Mouse (Mus musculus): ENCODE measurements around the gene Hist1h3e. TPM values are rescaled to one million over a fixed set of nuclear protein-coding genes. Genes with fewer than 3 reads are reported as not detected.
"Not testable (repeated sequence)": the region's sequence is repeated elsewhere in the genome, so short reads cannot be mapped to it uniquely, and the experiment has no call there.

Gene Hist1h3e
- polyA plus RNA-seq (2016; fragmentation: Nextera tagmentation; extraction: Ambion mirVana) = 6.5 and 7.0 TPM in 2 replicates

GRCm38 (mm10) chr13:23561883-23562659 is at the start of gene Hist1h3e:
Gene Hist1h3e (minus strand): TSS chr13:23562369.
- Histone ChIP-seq H3K4me2 (replicated peaks) (peak within 1 kb of the TSS; percentile 78), H3K9ac (replicated peaks) (peak within 1 kb of the TSS; percentile 56), H3K4me3 (peak within 1 kb of the TSS; percentile 46), H3K27ac (replicated peaks) (peak within 1 kb of the TSS; percentile 98)
- ATAC-seq (ENCODE audit: low FRiP score, low read depth) = peak; percentile 98
- H3K36me3 ChIP-seq, H3K4me1 ChIP-seq, H3K9me3 ChIP-seq, H3K27me3 ChIP-seq: not testable (repeated sequence)
- under 1% methylated on average over 59 of the region's 67 CpGs for WGBS

- no peaks in the 10 kb centered on the region for H3K27me3 ChIP-seq
- WGBS = 83% methylated on average over 3 of the region's 3 CpGs
- no peak overlapping the region for H3K4me3 ChIP-seq
- ATAC-seq (ENCODE audit: low FRiP score, low read depth) = no peak
- H3K9ac ChIP-seq (replicated peaks) = no peak overlapping the region
- no peaks in the 10 kb centered on the region for H3K9me3 ChIP-seq
- no peaks in the 10 kb centered on the region for H3K36me3 ChIP-seq
- H3K27ac ChIP-seq (replicated peaks) = no peak overlapping the region
- H3K4me2 ChIP-seq (replicated peaks) = no peak overlapping the region
- H3K4me1 ChIP-seq = no peaks in the 10 kb centered on the region
Measured at GRCm38 (mm10) chr13:23611638-23612037, 49.5 kb upstream of the Hist1h3e start.

- Histone ChIP-seq H3K9ac (replicated peaks) (no peak overlapping the region), H3K27me3 (no peaks in the 10 kb centered on the region), H3K27ac (replicated peaks) (no peak overlapping the region), H3K36me3 (no peaks in the 10 kb centered on the region), H3K4me3 (no peak overlapping the region), H3K4me1 (no peaks in the 10 kb centered on the region), H3K9me3 (no peaks in the 10 kb centered on the region), H3K4me2 (replicated peaks) (no peak overlapping the region)
- ATAC-seq (ENCODE audit: low FRiP score, low read depth) = no peak
- 59% methylated on average over 2 of the region's 2 CpGs for WGBS
Measured at GRCm38 (mm10) chr13:23610393-23610792, 48.2 kb upstream of the Hist1h3e start.

DNA sequence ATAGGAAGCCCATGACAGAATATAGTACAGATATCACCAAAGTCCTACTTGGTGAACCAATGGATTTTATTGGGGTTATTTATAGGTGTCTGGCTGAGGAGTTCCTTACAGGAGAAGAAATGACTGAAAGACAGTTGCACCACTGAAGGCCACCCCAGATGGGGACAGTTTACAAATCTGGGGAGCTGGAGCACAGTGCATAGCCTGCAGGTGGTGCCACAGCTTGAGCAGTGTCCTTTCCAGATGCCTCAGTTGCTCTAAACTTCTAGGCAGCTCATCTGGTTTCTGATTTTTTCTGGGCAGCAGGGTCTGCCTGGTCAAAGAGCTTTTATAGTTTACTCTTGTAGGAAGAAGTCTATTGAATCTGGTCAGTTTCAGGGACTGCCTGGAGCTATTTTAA is 47.7 kb upstream of the Hist1h3e start:
- Histone ChIP-seq H3K27ac (replicated peaks) (no peak overlapping the region), H3K27me3 (no peaks in the 10 kb centered on the region), H3K9ac (replicated peaks) (no peak overlapping the region), H3K9me3 (no peaks in the 10 kb centered on the region), H3K4me3 (no peak overlapping the region), H3K4me2 (replicated peaks) (no peak overlapping the region), H3K4me1 (no peaks in the 10 kb centered on the region), H3K36me3 (no peaks in the 10 kb centered on the region)
- no peak for ATAC-seq (ENCODE audit: low FRiP score, low read depth)

DNA sequence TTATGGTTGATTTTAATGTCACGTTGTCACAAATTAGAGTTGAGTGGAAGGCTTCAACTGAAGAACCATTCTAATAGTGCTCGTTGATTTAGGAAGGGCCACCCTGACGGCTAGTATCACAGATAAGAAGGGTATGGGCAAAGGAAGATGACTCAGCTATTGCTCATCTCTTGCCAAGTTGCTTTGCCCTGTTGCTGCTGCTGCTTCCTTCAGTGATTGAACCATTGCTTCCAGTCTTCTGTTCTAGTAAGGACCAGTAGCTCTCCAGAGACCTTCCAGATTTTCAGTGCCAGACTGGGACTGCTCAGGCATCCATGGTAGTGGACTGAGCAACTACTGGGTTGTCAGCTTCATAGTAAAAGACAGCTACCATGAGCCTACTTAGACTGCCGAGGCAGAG is 47.0 kb upstream of the Hist1h3e start:
- no peaks in the 10 kb centered on the region for H3K4me1 ChIP-seq
- H3K9me3 ChIP-seq = no peaks in the 10 kb centered on the region
- H3K27ac ChIP-seq (replicated peaks) = no peak overlapping the region
- H3K36me3 ChIP-seq = no peaks in the 10 kb centered on the region
- H3K4me2 ChIP-seq (replicated peaks) = no peak overlapping the region
- no peak for ATAC-seq (ENCODE audit: low FRiP score, low read depth)
- WGBS = 89% methylated on average over 4 of the region's 4 CpGs
- H3K9ac ChIP-seq (replicated peaks) = no peak overlapping the region
- no peaks in the 10 kb centered on the region for H3K27me3 ChIP-seq
- H3K4me3 ChIP-seq = no peak overlapping the region

DNA sequence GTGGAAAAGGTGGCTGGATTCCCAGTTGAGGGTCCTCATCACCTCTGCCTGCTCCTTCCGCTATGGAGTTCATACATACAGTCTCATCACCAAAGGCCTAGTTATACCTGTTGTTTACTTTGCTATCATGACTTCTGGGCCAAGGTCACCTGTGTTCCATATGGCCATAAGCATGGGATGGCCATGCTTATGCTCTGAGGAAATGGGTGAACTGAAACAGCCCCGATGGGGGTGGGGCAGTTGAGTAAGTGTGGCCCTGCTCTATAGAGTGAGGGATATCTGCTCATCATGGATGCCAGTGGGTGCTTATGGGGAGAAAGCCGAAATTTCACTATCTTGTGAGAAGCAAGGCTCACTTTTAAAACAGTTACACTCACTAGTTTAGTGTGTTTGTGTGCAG is 42.9 kb upstream of the Hist1h3e start:
- H3K9me3 ChIP-seq = no peaks in the 10 kb centered on the region
- H3K4me2 ChIP-seq (replicated peaks) = no peak overlapping the region
- H3K4me3 ChIP-seq = no peak overlapping the region
- H3K27ac ChIP-seq (replicated peaks) = no peak overlapping the region
- H3K27me3 ChIP-seq = no peaks in the 10 kb centered on the region
- no peak overlapping the region for H3K9ac ChIP-seq (replicated peaks)
- H3K4me1 ChIP-seq = no peaks in the 10 kb centered on the region
- no peak for ATAC-seq (ENCODE audit: low FRiP score, low read depth)
- 91% methylated on average over 3 of the region's 3 CpGs for WGBS
- H3K36me3 ChIP-seq = no peaks in the 10 kb centered on the region

DNA sequence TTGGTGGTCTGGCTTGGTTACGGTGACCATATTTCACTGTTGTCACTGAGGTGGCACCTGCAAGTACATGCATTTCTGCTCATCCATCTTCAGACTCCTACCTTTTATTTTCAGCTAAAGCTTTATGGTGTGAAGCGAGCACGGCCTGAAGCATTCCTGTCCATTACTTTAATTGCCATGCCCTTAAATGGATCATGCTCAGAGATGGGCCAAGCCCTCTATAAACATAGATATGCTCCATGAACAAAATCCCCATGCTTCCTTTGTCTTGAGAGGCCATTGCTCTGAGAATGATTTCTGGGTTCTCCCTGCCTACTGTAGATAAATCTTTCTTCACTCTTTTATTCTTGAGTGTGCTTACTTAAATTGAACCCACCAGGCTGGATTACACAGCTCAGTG is 42.3 kb upstream of the Hist1h3e start:
- Histone ChIP-seq H3K4me1 (no peaks in the 10 kb centered on the region), H3K27ac (replicated peaks) (no peak overlapping the region), H3K9me3 (no peaks in the 10 kb centered on the region), H3K27me3 (no peaks in the 10 kb centered on the region), H3K9ac (replicated peaks) (no peak overlapping the region), H3K4me2 (replicated peaks) (no peak overlapping the region), H3K36me3 (no peaks in the 10 kb centered on the region), H3K4me3 (no peak overlapping the region)
- WGBS = 98% methylated on average over 3 of the region's 3 CpGs
- no peak for ATAC-seq (ENCODE audit: low FRiP score, low read depth)

GRCm38 (mm10) chr13:23603182-23603699 is 41.1 kb upstream of the Hist1h3e start:
- H3K4me3 ChIP-seq = no peak overlapping the region

DNA sequence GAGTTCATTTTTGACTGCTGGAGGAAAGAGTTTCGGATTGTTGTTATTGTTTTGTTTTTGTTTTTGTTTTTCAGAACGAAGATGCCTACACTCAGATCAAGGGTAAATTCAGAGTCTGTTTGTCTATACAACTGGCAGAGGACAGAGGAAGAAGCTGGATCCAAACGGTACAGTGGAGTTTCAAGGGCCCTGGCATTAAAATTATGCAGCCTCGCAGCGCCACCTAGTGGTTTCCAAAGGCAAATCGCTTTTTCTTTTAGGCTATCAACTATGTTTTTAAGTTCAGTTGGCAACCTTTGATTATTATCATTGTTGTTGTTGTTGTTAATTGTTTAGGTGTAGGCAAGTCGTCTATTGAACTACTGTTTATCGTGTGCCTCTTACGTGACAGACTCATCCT is 35.8 kb upstream of the Hist1h3e start:
- ATAC-seq (ENCODE audit: low FRiP score, low read depth) = no peak
- H3K36me3 ChIP-seq = no peaks in the 10 kb centered on the region
- whole genome bisulfite sequencing = 8% methylated on average over 9 of the region's 9 CpGs

More at GRCm38 (mm10) chr13:23603182-23603699, 41.1 kb upstream of the Hist1h3e start:
- Histone ChIP-seq H3K9me3 (no peaks in the 10 kb centered on the region), H3K4me2 (replicated peaks) (no peak overlapping the region), H3K36me3 (no peaks in the 10 kb centered on the region), H3K27ac (replicated peaks) (no peak overlapping the region), H3K4me1 (no peaks in the 10 kb centered on the region), H3K9ac (replicated peaks) (no peak overlapping the region), H3K27me3 (no peaks in the 10 kb centered on the region)
- no peak for ATAC-seq (ENCODE audit: low FRiP score, low read depth)
- 83% methylated on average over 7 of the region's 7 CpGs for WGBS

GRCm38 (mm10) chr13:23595622-23596372 is 33.6 kb upstream of the Hist1h3e start:
- H3K27ac ChIP-seq (replicated peaks) = no peak overlapping the region

More for the DNA sequence above, 35.8 kb upstream of the Hist1h3e start:
- Histone ChIP-seq H3K4me3 (no peak overlapping the region), H3K27me3 (no peaks in the 10 kb centered on the region), H3K9me3 (no peaks in the 10 kb centered on the region), H3K9ac (replicated peaks) (no peak overlapping the region; the same call in 1 of the 2 replicates), H3K4me2 (replicated peaks) (no peak overlapping the region), H3K27ac (replicated peaks) (no peak overlapping the region), H3K4me1 (no peaks in the 10 kb centered on the region)

DNA sequence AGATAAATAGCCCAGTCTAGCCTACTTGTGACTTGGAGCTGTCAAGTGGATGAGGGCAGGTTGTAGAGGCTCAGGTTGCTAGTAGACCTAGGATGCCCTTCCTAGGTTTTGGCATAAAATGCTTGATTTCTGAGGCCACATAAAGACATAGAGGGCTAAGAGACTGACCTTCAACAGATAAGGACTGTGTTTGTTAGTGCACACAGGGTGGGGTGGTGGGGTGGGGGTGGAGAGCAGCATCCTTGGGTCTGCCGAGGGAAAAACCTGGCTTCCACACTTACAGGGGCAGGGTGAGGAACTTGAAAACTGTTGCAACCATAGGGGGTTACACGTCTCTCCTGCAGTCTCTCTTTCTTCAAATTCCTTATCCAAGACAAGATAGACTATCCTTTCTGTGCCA is 33.0 kb upstream of the Hist1h3e start:
- no peaks in the 10 kb centered on the region for H3K9me3 ChIP-seq
- no peaks in the 10 kb centered on the region for H3K4me1 ChIP-seq
- H3K4me2 ChIP-seq (replicated peaks) = no peak overlapping the region
- H3K27me3 ChIP-seq = no peaks in the 10 kb centered on the region
- H3K27ac ChIP-seq (replicated peaks) = no peak overlapping the region
- no peak overlapping the region for H3K9ac ChIP-seq (replicated peaks)
- ATAC-seq (ENCODE audit: low FRiP score, low read depth) = no peak
- no peak overlapping the region for H3K4me3 ChIP-seq
- H3K36me3 ChIP-seq = no peaks in the 10 kb centered on the region
- 79% methylated on average over 2 of the region's 2 CpGs for WGBS

More at GRCm38 (mm10) chr13:23595622-23596372, 33.6 kb upstream of the Hist1h3e start:
- Histone ChIP-seq H3K4me1 (no peaks in the 10 kb centered on the region), H3K9me3 (no peaks in the 10 kb centered on the region), H3K9ac (replicated peaks) (no peak overlapping the region), H3K4me3 (no peak overlapping the region), H3K4me2 (replicated peaks) (no peak overlapping the region), H3K36me3 (no peaks in the 10 kb centered on the region), H3K27me3 (no peaks in the 10 kb centered on the region)
- 87% methylated on average over 7 of the region's 7 CpGs for WGBS
- no peak for ATAC-seq (ENCODE audit: low FRiP score, low read depth)

- Histone ChIP-seq H3K9ac (replicated peaks) (no peak overlapping the region), H3K36me3 (no peaks in the 10 kb centered on the region), H3K4me3 (no peak overlapping the region), H3K4me1 (no peaks in the 10 kb centered on the region), H3K9me3 (no peaks in the 10 kb centered on the region), H3K27me3 (no peaks in the 10 kb centered on the region), H3K27ac (replicated peaks) (no peak overlapping the region), H3K4me2 (replicated peaks) (no peak overlapping the region)
- no peak for ATAC-seq (ENCODE audit: low FRiP score, low read depth)
- 87% methylated on average over 5 of the region's 5 CpGs for WGBS
Measured at GRCm38 (mm10) chr13:23593051-23593770, 31.0 kb upstream of the Hist1h3e start.
